Mouse (Mus musculus): ENCODE measurements around the gene Bcat2. TPM values are rescaled to one million over a fixed set of nuclear protein-coding genes. Genes with fewer than 3 reads are reported as not detected.
A peak's percentile ranks its signal among the peaks of the same experiment; 100 is the strongest.

Bcat2 gene
- polyA plus RNA-seq, 1 experiment = 21.1 TPM

GRCm38 (mm10) chr7:45598960-45599879 lies 29.3 kb downstream of the Bcat2 start:
- 61% methylated on average over 18 of the region's 18 CpGs for WGBS
- no peak for DNase-seq
- H3K4me3 ChIP-seq (replicated peaks; ENCODE audit: insufficient read depth, low read depth, low read length) = no peak overlapping the region

GRCm38 (mm10) chr7:45605704-45606289 lies 35.8 kb downstream of the Bcat2 start:
- no peak for DNase-seq
- TF ChIP-seq CTCF (IDR thresholded peaks at IDR 0.05; ENCODE audit: borderline replicate concordance, insufficient read depth, low read depth, low read length) (no peak), POLR2A (IDR thresholded peaks at IDR 0.05; ENCODE audit: borderline replicate concordance, insufficient read depth, low read length) (no peak)
- 76% methylated on average over 9 of the region's 9 CpGs for WGBS

More at GRCm38 (mm10) chr7:45598960-45599879, 29.3 kb downstream of the Bcat2 start:
- no peak overlapping the region for H3K27ac ChIP-seq (ENCODE audit: insufficient read depth, low read length)
- H3K4me1 ChIP-seq (ENCODE audit: control insufficient read depth, insufficient read depth, low read length) = no peaks in the 10 kb centered on the region
- TF ChIP-seq CTCF (IDR thresholded peaks at IDR 0.05; ENCODE audit: borderline replicate concordance, insufficient read depth, low read depth, low read length) (no peak), POLR2A (IDR thresholded peaks at IDR 0.05; ENCODE audit: borderline replicate concordance, insufficient read depth, low read length) (no peak)
- no peaks in the 10 kb centered on the region for H3K27me3 ChIP-seq (ENCODE audit: control insufficient read depth, insufficient read depth, low read length)

GRCm38 (mm10) chr7:45609511-45609910 lies 39.6 kb downstream of the Bcat2 start:
- Histone ChIP-seq H3K27ac (ENCODE audit: insufficient read depth, low read length) (no peak overlapping the region), H3K27me3 (ENCODE audit: control insufficient read depth, insufficient read depth, low read length) (no peaks in the 10 kb centered on the region), H3K4me3 (replicated peaks; ENCODE audit: insufficient read depth, low read depth, low read length) (no peak overlapping the region), H3K4me1 (ENCODE audit: control insufficient read depth, insufficient read depth, low read length) (no peaks in the 10 kb centered on the region)
- DNase-seq = no peak
- WGBS = 84% methylated on average over 1 of the region's 1 CpGs
- TF ChIP-seq CTCF (IDR thresholded peaks at IDR 0.05; ENCODE audit: borderline replicate concordance, insufficient read depth, low read depth, low read length) (no peak), POLR2A (IDR thresholded peaks at IDR 0.05; ENCODE audit: borderline replicate concordance, insufficient read depth, low read length) (no peak)

More at GRCm38 (mm10) chr7:45605704-45606289, 35.8 kb downstream of the Bcat2 start:
- no peaks in the 10 kb centered on the region for H3K4me1 ChIP-seq (ENCODE audit: control insufficient read depth, insufficient read depth, low read length)
- H3K4me3 ChIP-seq (replicated peaks; ENCODE audit: insufficient read depth, low read depth, low read length) = no peak overlapping the region
- no peaks in the 10 kb centered on the region for H3K27me3 ChIP-seq (ENCODE audit: control insufficient read depth, insufficient read depth, low read length)
- no peak overlapping the region for H3K27ac ChIP-seq (ENCODE audit: insufficient read depth, low read length)

GRCm38 (mm10) chr7:45616277-45616676 lies 46.3 kb downstream of the Bcat2 start:
- TF ChIP-seq POLR2A (IDR thresholded peaks at IDR 0.05; ENCODE audit: borderline replicate concordance, insufficient read depth, low read length) = no peak
- no peak for TF ChIP-seq CTCF (IDR thresholded peaks at IDR 0.05; ENCODE audit: borderline replicate concordance, insufficient read depth, low read depth, low read length)
- Histone ChIP-seq H3K27me3 (ENCODE audit: control insufficient read depth, insufficient read depth, low read length) (no peaks in the 10 kb centered on the region), H3K4me1 (ENCODE audit: control insufficient read depth, insufficient read depth, low read length) (no peaks in the 10 kb centered on the region), H3K4me3 (replicated peaks; ENCODE audit: insufficient read depth, low read depth, low read length) (no peak overlapping the region), H3K27ac (ENCODE audit: insufficient read depth, low read length) (no peak overlapping the region)
- 56% methylated on average over 6 of the region's 6 CpGs for WGBS
- DNase-seq = no peak

GRCm38 (mm10) chr7:45617042-45617695 lies 47.2 kb downstream of the Bcat2 start, which contains the start of gene Fut1:
Gene Fut1 (plus strand): TSS chr7:45617289.
- Histone ChIP-seq H3K27me3 (ENCODE audit: control insufficient read depth, insufficient read depth, low read length) (no peaks in the 10 kb centered on the region), H3K4me3 (replicated peaks; ENCODE audit: insufficient read depth, low read depth, low read length) (peak within 1 kb of the TSS; percentile 39), H3K27ac (ENCODE audit: insufficient read depth, low read length) (no peak within 1 kb of the TSS), H3K4me1 (ENCODE audit: control insufficient read depth, insufficient read depth, low read length) (no peaks in the 10 kb centered on the region)
- TF ChIP-seq POLR2A (IDR thresholded peaks at IDR 0.05; ENCODE audit: borderline replicate concordance, insufficient read depth, low read length) (no peak), CTCF (IDR thresholded peaks at IDR 0.05; ENCODE audit: borderline replicate concordance, insufficient read depth, low read depth, low read length) (no peak)
- WGBS = 10% methylated on average over 30 of the region's 31 CpGs
- peak in 1 of 2 experiments; percentile 45 for DNase-seq

- Histone ChIP-seq H3K27me3 (ENCODE audit: control insufficient read depth, insufficient read depth, low read length) (no peaks in the 10 kb centered on the region), H3K27ac (ENCODE audit: insufficient read depth, low read length) (no peak overlapping the region), H3K4me3 (replicated peaks; ENCODE audit: insufficient read depth, low read depth, low read length) (no peak overlapping the region), H3K4me1 (ENCODE audit: control insufficient read depth, insufficient read depth, low read length) (no peaks in the 10 kb centered on the region)
- TF ChIP-seq CTCF (IDR thresholded peaks at IDR 0.05; ENCODE audit: borderline replicate concordance, insufficient read depth, low read depth, low read length) = no peak
- DNase-seq = no peak
- WGBS = 91% methylated on average over 5 of the region's 5 CpGs
Measured at GRCm38 (mm10) chr7:45618316-45618715, 48.4 kb downstream of the Bcat2 start.

GRCm38 (mm10) chr7:45619592-45619991 lies 49.6 kb downstream of the Bcat2 start:
- WGBS = 91% methylated on average over 5 of the region's 5 CpGs

More at GRCm38 (mm10) chr7:45619592-45619991, 49.6 kb downstream of the Bcat2 start:
- TF ChIP-seq CTCF (IDR thresholded peaks at IDR 0.05; ENCODE audit: borderline replicate concordance, insufficient read depth, low read depth, low read length) (no peak), POLR2A (IDR thresholded peaks at IDR 0.05; ENCODE audit: borderline replicate concordance, insufficient read depth, low read length) (no peak)
- no peak for DNase-seq
- Histone ChIP-seq H3K4me1 (ENCODE audit: control insufficient read depth, insufficient read depth, low read length) (no peaks in the 10 kb centered on the region), H3K4me3 (replicated peaks; ENCODE audit: insufficient read depth, low read depth, low read length) (no peak overlapping the region), H3K27ac (ENCODE audit: insufficient read depth, low read length) (no peak overlapping the region), H3K27me3 (ENCODE audit: control insufficient read depth, insufficient read depth, low read length) (no peaks in the 10 kb centered on the region)

Data from cerebellum, adult 2 months (tissue).